Mouse (Mus musculus) thymus, postnatal 0 days (tissue): ENCODE measurements around the gene Fis1. TPM values are rescaled to one million over a fixed set of nuclear protein-coding genes. Genes with fewer than 3 reads are reported as not detected.

Experiments used
- DNase-seq: peaks from one replicate; pipeline ENCODE4 v3.0.0-alpha.2; 2015; ENCODE audit warnings: low spot score
- polyA plus RNA-seq: library from polyadenylated mRNA; unstranded; fragments of >200 nt; fragmentation: Nextera tagmentation; extraction: Ambion mirVana; gene quantifications from 2 replicates; pipeline ENCODE4 v1.2.1, GENCODE M21; 2015

Fis1 gene
- polyA plus RNA-seq, 1 experiment from 2014 or later: 298 TPM

DNA sequence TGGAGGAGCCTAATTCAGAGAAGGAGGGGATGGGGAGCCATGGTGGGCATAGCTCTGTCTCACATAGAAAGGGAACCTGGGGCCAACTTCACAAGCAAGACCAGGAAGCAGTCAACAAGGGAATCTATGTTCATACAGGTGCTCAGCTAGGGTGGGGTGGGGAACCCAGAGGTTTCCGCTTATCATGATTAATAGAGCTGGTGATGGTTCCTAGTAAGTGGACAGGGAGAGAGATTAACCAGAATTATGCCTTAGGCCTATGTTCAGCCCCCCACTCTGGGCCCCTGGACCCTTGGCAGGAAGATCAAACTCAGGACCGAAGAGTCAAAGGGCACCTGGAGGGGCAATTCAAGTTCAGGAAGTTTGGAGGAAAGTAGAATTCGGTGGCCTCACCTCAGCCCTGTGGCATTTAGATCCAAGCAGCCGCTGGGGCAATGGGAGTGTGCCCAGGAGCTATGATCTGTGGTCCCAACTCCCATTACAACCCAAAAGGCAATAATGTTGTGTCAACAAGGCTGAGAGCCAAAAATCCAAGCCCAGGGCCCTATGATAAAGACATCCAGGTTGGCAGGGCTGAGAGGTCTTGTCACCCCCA lies 13.9 kb downstream of the Fis1 start:
- no peak for DNase-seq

DNA sequence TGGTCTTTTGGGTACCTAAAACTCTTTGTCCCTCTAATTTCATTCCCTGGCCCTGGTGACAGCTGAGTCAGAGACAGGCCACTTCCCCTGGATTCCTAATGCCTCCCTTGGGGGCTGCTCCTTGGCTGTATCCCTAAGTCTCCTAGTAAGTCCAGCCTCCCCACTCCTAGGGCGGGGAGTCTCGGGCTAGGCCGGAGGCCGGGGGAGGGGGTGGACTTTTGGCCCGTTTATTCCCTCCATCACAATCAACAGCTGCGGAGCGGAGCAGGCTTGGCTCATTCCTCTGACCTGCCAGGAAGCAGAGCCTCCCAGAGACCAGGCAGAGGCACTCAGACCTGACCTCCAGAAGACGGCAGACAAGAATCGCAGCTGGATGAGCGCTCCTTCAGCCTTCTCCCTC lies 14.5 kb downstream of the Fis1 start:
- no peak for DNase-seq

DNA sequence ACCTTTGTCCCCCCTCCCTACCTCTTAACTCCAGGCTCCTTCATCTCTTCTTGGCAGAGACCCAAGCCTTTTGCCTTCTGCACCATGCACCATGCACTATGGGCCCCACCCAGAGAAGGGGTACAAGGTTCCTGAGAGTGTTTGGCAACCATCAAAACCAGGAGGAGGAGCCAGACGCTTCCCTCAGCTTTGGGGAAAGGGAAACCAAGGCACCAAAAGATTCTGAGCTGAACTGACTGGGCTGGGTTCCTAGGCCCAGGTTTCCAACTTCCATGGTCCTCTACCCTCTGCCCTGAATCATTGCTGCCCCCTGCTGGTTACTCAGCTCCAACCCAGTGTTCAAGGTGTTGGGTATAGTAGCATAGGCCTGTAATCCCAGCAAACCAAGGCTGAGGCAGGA lies 17.6 kb downstream of the Fis1 start:
- peak; percentile 68 for DNase-seq

DNA sequence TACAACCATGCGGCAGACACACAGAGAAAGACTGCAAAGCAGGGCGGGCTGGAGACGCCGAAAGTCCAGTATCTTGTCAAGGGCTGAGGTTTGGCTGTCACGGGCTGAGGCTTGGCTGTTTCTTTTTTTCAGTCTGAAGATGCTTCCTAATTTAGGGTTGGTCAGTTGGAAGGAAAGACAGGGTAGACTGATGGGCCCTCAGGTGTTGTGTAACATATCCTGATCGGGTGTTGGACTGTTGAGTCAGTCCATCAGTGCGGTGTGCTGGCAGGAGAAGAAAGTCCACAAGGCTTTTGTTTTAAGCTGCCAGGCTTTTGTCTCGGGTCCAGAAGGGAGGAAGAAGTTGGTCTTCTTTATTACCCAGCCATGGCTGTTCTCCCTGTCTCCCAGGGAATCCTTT lies 20.6 kb downstream of the Fis1 start:
- DNase-seq: no peak

- no peak for DNase-seq
These were observed 24.7 kb downstream of the Fis1 start for GRCm38 (mm10) chr5:136977769-136978168.

DNA sequence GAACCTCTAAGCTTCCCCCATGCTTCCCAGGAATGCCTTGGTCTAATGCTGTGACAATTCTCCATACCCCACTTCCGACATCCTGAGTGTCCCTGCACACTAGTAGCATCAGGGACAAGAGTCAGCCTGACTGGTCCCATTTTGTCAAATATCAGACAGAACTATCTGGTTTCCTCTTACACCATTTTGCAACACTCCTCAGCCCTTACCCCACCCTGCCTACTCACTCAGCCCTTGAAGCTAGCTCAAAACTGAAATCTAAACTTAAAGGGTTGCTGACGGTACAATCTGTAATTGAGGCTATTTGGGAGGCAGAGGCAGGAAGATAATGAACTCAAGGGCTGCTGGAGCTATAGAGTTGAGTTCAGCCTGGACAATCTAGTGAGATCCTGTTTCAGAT lies 26.7 kb downstream of the Fis1 start:
- no peak for DNase-seq

- DNase-seq: no peak
These were observed 27.9 kb downstream of the Fis1 start for GRCm38 (mm10) chr5:136980974-136981373.

DNA sequence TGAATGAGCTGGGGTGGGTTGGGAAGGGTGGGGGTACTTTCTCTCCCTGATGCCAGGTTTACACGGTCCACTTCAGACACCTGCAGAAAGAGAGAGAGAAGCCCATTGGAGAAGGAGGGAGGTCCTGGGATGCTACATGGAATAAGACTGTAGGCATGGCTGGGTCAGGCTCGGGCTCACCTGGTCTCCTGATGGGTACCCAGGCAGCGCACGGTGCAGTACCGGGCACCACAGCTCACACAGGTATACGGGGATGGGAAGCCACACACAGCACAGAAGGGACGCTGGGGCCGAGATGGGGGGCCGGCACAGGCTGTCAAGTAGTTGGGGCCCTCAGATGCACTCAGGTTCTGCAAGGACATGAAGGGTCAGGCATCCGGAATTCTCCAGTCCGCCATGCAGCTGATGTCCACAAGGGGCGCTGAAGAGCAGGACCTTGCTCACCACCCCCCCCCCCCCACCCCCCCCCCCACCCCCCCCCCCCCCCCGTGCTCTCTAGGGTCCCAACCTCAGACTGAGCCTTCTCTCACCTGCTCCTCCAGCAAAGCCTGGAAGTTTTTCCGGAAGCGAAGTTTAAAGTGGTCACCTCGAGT lies 29.4 kb downstream of the Fis1 start:
- peak; percentile 27 for DNase-seq

DNA sequence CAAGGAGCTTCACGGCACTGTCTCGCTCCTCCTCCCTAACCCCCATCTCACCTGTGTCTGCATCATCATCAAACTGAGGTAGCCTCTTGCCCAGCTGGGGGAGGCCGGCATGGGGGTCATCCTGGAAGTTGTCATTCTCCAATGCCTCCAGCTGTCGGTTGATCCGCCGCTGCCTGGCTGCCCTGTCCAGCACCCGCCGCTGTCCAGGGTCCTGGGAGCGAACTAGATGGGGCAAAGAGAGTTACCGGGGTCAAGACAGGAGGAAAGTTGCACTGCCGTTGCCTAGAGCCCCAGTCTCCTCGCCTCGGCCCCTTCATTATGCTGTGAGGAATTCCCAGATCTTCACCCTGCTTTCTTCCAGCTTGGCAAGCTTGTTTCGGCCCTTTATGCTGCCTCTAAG lies 31.8 kb downstream of the Fis1 start:
- no peak for DNase-seq

- peak; percentile 99 for DNase-seq
These were observed 33.6 kb downstream of the Fis1 start, which contains the start of gene Plod3 for GRCm38 (mm10) chr5:136986695-136987137. Gene Plod3 (plus strand): TSS chr5:136987019.

DNA sequence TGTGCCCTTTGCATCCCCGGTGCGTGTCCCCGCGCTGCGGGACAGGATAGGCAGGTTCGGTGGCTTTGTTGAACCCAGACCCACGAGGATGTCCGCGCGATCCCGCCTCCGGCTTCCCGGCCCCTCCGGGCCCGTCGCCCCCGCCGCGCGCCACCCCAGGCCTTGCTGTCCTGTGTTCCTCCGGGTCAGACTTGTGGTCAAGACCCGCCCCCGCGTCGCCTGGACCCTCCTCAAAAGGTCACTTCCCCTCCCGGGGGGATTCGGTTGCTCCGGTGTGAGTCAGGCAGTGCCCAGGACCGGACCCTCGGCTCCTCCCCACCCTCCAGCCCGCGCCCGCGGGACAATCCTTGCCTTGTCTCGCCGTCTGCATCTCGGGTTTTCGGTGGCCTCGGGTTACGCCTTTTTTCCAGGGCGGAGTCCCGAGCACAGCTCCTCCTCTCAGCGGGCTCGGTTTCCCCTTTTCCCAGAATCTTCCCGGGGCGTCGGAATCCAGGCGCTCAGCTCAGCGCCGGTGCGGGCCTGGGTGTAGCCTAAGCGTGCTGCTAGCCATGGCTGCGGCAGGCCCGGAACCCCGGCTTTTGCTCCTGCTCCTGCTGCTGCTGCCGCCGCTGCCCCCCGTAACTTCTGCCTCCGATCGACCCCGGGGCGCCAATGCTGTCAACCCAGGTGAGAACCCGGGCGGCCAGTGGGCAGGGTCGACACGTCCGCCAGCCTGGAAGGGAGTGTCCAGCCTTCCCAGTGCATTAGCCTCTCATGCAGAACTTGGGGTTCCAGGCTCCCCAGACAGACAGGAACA lies 34.3 kb downstream of the Fis1 start:
- DNase-seq: peak; percentile 39

DNA sequence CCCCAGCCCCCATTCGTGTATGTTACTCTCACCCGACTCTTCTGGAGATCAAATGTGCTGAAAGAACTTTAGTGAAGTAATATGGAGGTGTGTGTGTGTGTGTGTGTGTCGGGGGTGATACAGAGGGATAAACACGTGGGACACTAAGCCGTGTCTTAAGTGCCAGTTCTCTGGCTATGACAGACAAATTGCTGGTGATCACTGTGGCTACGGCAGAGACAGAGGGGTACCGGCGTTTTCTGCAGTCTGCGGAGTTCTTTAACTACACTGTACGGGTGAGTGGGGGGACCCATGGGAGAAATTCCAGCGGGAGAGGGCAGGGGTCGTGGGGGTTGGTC lies 34.8 kb downstream of the Fis1 start, which contains the start of gene Znhit1:
Gene Znhit1, minus strand, starts transcription at position 88 of the 338 bp plus-strand sequence.
- DNase-seq: no peak

DNA sequence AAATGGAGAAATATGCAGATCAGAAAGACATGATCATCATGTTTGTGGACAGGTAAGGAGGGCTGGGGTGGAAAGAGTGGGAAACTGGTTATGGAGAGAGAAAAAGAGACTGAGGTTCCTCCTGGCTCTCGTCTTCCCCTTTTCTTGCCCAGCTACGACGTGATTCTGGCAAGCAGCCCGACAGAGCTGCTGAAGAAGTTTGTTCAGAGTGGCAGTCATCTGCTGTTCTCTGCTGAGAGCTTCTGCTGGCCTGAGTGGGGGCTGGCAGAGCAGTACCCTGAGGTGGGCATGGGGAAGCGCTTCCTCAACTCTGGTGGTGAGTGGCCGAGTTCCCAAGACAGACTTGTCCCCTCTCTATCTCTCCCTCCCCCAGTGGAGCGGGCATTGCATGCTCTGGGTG lies 35.3 kb downstream of the Fis1 start:
- DNase-seq: no peak

- no peak for DNase-seq
These were observed 36.7 kb downstream of the Fis1 start for GRCm38 (mm10) chr5:136989801-136990200.

- no peak for DNase-seq
These were observed 46.4 kb downstream of the Fis1 start for GRCm38 (mm10) chr5:136999449-136999848.

- no peak for DNase-seq
These were observed 47.5 kb downstream of the Fis1 start for GRCm38 (mm10) chr5:137000612-137001011.

GRCm38 (mm10) chr5:137007276-137007675 lies 54.2 kb downstream of the Fis1 start:
- DNase-seq: no peak

GRCm38 (mm10) chr5:137009988-137010387 lies 56.9 kb downstream of the Fis1 start:
- DNase-seq: peak; percentile 28

GRCm38 (mm10) chr5:137012401-137012950 lies 59.4 kb downstream of the Fis1 start:
- no peak for DNase-seq
